Comparison of ENCODE assay signal across 18 mouse cellular contexts in the genomic region with DNA sequence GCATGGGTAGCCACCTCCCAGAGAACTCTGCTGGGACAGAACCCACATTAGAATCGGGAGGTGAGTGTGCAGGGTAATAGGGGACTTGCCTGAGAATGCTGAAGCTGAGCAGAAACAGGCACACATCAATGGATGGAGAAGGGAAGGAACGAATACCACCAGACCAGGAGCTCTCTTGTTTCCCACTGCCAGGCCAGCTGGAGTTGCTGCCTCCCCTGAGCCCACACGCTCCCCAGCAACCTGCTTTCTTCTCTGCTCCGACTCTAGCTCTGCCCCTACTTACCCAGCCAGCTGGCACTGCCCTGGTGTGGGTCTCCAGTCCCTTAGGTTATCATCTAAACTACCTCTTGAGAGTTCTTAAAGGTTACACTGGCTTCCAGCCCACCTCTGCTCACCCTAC.
"Had no signal": no experiment of that assay in that cellular context is flagged by ENCODE, and none has a peak within 500 bp of the region (broad histone marks: within the 10 kb centered on the region; RNA-seq: fewer than 3 reads in every experiment).

No protein-coding gene starts in this region.

- H3K9me3 ChIP-seq: midbrain, embryonic 12.5 days; neural tube, embryonic 12.5 days; neural tube, embryonic 15.5 days had no signal

- H3K9ac ChIP-seq: lung, embryonic 14.5 days; midbrain, embryonic 12.5 days; neural tube, embryonic 12.5 days; neural tube, embryonic 15.5 days had no signal

- H3K4me3 ChIP-seq: midbrain, embryonic 12.5 days; myocyte; neural tube, embryonic 12.5 days; neural tube, embryonic 15.5 days had no signal

- H3K36me3 ChIP-seq: midbrain, embryonic 12.5 days; neural tube, embryonic 12.5 days; neural tube, embryonic 15.5 days had no signal

- H3K27me3 ChIP-seq: midbrain, embryonic 12.5 days; neural tube, embryonic 12.5 days; neural tube, embryonic 15.5 days had no signal

- H3K4me2 ChIP-seq: lung, embryonic 14.5 days; midbrain, embryonic 12.5 days; neural tube, embryonic 12.5 days; neural tube, embryonic 15.5 days had no signal

- ATAC-seq: midbrain, embryonic 16.5 days had no signal

- H3K27ac ChIP-seq: midbrain, embryonic 12.5 days; neural tube, embryonic 12.5 days; neural tube, embryonic 15.5 days had no signal

- DNase-seq: lung, adult 18-20 months; lung, embryonic 14.5 days; lung, postnatal 10 days; lung, postnatal 4 days; midbrain, embryonic 14.5 days; retina, postnatal 1 day; right cerebral cortex, adult 18-20 months; right cerebral cortex, postnatal 25 days; right cerebral cortex, postnatal 4 days; spleen, adult 18-20 months; thymus, adult 18-20 months; thymus, postnatal 14 days; thymus, postnatal 36 days had no signal
